Mouse (Mus musculus): ENCODE measurements at regions not wholly inside any gene's neighbourhood (a gene's known extent, or its start where the extent isn't known, plus 50 kb on each side); places are given as distances from the start of the nearest gene placed in this dataset.

GRCm38 (mm10) chr10:10116442-10116841 lies 215.6 kb upstream of the Stxbp5 start:
- no peak for ATAC-seq

GRCm38 (mm10) chr10:10113256-10113655 lies 212.4 kb upstream of the Stxbp5 start:
- ATAC-seq: no peak

GRCm38 (mm10) chr10:10111055-10111454 lies 210.2 kb upstream of the Stxbp5 start:
- ATAC-seq: no peak

DNA sequence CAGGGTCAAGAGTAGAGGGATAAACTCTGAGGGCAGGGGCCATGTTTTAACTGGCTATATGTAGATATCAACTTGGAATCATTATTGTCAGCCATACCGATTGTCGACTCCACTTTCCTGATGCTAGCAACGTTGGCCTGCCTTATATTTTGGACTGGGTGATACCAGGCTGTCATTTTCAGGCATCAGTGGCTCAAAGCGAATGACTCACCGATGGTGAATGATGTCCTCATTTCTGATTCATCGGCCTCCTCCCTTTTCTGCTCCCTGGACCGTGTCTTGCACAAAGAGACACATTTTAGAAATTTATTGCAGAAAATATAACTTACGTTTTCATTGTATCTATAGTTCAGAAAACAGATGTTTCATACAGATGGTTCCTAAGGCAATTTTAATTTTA lies 209.0 kb upstream of the Stxbp5 start:
- ATAC-seq: no peak

- ATAC-seq: no peak
These were observed 206.2 kb upstream of the Stxbp5 start for GRCm38 (mm10) chr10:10107123-10107525.

DNA sequence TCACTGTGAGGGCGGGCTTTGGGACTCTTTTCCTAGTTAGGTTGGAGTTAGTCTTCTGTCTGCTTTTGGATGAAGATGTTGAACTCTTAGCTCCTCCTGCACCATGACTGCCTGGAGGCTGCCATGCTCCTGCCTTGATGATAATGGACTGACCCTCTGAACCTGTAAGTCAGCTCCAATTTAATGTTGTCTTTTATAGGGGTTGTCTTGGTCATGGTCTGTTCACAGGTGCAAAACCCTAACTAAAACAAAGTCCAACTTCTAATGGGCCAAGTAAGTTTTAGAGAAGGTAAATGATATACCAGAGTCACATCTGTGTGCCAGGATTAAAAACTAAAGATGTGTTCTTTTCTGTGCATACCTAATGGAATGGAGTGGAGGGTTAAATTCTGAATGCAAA lies 205.8 kb upstream of the Stxbp5 start:
- no peak for ATAC-seq

GRCm38 (mm10) chr10:10101641-10102040 lies 200.8 kb upstream of the Stxbp5 start:
- no peak for ATAC-seq

DNA sequence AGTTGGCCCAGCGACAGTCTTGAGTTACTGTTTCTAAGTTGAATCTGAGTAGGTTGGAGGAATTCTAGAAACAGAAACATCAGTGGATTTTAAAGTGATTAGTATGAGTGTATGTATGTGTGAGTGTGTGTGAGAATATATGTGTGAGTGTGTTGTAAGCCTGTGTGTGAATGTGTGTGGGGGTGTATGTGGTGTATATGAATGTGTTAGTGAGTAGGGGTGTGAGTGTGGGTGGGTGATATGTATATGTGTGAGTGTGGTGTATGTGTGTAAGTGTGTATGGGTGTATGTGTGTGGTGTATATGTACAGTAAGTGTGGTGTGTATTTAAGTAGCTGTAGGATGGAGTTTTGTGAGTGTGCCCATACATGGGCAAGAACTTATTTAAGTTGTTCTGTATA lies 197.6 kb upstream of the Stxbp5 start:
- ATAC-seq: no peak

GRCm38 (mm10) chr10:10094113-10094512 lies 193.2 kb upstream of the Stxbp5 start:
- ATAC-seq: no peak

- no peak for ATAC-seq
These were observed 192.8 kb upstream of the Stxbp5 start for GRCm38 (mm10) chr10:10093713-10094112.

- no peak for ATAC-seq
These were observed 185.1 kb upstream of the Stxbp5 start for GRCm38 (mm10) chr10:10085934-10086333.

- ATAC-seq: peak; percentile 84
These were observed 169.3 kb upstream of the Stxbp5 start for GRCm38 (mm10) chr10:10070146-10070545.

DNA sequence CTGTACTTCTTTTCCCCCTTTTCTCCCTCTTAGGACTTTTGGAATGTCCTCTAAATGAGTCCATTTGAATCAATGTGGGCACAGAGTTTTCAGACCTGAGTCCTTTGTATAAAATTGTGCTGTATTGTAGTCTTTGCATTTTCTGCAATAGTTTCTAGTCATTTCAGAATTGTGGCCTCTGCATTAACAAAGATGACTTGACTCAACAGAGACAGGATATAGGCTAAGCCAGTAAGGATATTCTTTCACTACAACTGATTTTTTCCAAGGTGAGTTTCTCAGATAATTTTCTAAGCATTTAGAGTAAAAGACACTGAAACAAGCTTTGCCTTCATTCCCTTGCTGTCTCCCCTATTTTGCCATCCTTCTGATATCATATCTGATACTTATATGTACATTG lies 168.8 kb upstream of the Stxbp5 start:
- peak; percentile 51 for ATAC-seq

- ATAC-seq: no peak
These were observed 145.9 kb upstream of the Stxbp5 start for GRCm38 (mm10) chr10:10046753-10047152.

- no peak for ATAC-seq
These were observed 145.4 kb upstream of the Stxbp5 start for GRCm38 (mm10) chr10:10046318-10046717.

DNA sequence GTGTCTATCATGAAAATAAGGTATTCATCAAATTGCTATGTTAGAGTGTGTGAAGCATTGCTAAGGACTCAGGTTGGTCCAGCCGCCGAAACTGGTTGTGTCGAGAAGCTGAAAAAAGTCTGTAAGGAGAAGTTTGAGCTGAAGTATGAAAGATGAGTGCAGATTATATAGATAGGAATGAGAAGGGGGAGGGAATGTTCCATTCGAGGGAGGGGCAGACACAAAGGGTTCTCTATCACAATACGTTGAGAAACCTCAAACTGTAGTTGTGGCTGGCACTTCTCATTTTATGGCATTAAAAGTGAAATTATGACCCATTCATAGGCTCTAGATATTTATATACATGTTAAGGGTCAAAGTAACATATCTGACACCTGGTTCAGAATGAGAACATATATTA lies 108.4 kb upstream of the Stxbp5 start:
- no peak for ATAC-seq

GRCm38 (mm10) chr10:9998621-9999020 lies 97.7 kb upstream of the Stxbp5 start:
- ATAC-seq: no peak

DNA sequence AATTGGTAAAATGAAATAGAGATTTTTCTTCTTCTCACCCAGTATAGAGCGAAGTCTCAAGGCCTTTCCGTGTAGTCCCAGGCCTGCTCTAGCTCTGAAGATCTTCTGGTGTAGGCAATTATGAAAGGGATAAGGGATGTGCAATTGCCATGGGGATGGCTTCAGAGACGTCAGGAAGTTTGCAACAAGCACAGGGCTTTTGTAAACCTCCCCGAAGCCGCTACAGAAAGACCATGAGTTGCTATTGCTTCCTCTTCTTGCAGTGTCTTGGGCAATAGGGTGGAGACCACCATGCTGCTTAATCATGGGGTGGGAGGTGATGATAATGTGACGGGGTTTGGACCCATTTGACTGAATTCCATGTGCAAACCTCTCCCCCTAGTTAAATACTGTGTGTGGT lies 95.3 kb upstream of the Stxbp5 start:
- ATAC-seq: no peak

- ATAC-seq: no peak
These were observed 91.9 kb upstream of the Stxbp5 start for GRCm38 (mm10) chr10:9992798-9993197.

- no peak for ATAC-seq
These were observed 84.5 kb upstream of the Stxbp5 start for GRCm38 (mm10) chr10:9985407-9985806.

GRCm38 (mm10) chr10:9976424-9976823 lies 75.5 kb upstream of the Stxbp5 start:
- ATAC-seq: no peak
